Mouse (Mus musculus) liver (tissue): ENCODE data around the gene Tle4.

Experiments used
- DNase-seq: peaks from one replicate; pipeline ENCODE4 v3.0.0-alpha.2; 2020; ENCODE audit warnings: mixed read lengths

Tle4 gene

DNA sequence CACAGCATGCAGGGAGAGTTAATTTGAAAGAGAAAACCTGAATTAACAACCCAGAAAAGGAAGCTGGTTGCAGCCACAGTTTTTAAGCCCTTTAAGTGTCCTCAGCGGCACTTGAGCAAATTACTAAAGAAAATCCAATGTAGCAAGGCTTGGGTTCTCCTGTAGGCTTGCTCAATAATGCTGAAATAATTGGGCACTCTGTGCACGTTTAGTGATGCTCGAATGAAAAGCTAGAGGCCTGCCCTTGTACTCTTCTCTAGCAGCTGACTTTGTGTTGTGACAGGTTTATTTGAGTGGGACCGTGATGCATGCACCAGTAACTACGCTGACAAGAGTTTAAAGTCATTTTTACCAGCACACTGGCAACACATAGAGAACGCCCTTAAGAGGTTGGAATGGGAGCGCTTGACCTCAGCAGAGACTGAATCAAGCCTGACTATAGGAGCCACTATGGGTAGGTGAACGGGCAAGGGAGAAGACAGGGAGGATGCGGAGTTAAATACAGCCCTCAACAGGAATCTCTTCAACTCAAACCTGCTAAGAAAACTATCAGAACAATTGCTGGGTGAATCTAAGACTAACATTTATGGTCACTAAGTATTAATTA, 79.3 kb downstream of the Tle4 start:
- DNase-seq, result no peak

DNA sequence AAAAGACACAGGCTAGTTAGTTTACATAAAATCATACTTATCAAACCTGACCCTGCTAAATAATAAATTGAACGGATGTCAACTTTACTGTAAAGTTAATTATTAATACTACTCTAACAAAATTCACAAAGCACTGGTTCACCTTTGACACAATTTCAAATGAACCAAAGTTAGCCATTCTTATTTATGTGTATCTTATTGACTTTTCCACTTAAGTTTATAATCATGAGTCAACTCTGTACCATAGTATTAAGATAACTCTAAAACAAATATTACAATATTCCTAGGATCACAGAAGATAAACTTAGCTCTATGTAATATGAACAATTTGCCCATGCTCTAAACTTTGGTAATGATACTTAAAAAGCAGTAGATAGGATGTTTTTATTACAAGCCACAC, 81.4 kb downstream of the Tle4 start:
- no peak for DNase-seq

DNA sequence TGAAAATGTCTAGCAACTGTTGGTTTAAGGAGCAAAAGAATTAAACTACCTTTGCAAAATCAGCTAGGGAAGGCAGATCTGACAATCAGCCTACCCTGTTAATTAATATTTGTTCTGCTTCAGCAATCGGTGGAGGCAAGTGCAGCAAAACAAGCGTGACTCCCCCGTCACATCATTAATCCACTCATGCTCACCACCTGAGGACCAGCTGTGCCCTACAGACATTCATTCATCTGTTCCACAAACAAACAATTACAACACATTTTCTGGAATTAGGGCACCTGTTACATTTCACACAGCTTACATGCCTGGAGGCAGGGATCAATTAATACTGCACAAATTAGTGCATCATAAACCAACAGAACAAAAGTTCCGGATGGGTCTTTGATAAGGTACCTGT, 89.0 kb downstream of the Tle4 start:
- no peak for DNase-seq

DNA sequence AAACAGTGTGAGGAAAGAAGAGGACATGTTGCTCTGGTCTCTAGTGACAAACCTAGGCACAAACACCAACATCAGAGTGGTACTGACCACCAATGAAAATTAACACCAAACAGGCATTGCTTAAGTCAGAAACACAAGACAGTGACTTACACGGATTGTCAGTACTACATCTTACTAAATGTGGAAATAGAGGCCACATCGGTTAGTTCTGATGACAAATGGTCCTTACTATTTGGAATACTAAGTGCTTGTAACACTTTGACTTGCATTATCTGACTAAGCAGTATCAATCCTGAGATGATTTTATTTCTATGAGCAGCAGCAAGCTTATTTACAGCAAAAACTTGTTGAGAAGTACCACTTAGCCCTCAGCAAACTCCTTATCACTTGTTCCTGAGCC, 89.9 kb downstream of the Tle4 start:
- no peak for DNase-seq

DNA sequence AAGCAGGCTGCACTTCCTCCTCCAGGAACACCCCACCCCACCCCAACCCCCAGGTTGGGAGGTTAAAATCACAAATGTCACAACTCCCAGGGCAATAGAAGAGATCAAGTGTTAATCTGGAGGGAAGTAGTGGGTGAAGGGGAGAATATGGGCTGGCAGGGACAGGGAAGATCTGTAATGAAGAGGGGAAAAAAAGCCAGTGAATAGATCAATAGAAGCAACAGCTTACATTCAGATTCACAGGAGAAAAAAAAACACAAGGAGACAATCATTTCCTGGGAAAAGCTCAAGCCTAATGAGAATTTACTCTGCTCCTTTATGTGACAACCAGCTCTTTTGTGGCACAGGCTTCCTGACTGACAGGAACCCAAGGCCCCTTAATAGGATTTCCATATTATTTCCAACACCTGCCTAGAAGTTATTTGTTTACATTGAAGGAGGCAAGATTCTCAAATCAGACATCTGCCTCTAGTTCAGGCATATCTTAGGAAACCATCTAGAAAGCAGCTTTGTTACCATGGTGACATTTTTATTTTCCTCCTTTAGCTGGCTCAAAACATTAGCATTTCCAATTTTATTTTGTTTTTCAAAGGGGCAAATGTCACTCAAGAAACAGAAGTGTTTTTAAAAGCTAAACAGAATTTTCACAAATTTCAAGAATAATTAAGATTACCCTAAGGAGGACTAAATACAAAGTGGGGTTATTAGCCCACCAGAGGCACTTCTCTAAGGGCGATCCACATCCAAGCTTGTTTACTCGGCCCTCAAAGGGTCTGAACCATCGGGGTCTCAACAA, 90.8 kb downstream of the Tle4 start:
- DNase-seq, result no peak

DNA sequence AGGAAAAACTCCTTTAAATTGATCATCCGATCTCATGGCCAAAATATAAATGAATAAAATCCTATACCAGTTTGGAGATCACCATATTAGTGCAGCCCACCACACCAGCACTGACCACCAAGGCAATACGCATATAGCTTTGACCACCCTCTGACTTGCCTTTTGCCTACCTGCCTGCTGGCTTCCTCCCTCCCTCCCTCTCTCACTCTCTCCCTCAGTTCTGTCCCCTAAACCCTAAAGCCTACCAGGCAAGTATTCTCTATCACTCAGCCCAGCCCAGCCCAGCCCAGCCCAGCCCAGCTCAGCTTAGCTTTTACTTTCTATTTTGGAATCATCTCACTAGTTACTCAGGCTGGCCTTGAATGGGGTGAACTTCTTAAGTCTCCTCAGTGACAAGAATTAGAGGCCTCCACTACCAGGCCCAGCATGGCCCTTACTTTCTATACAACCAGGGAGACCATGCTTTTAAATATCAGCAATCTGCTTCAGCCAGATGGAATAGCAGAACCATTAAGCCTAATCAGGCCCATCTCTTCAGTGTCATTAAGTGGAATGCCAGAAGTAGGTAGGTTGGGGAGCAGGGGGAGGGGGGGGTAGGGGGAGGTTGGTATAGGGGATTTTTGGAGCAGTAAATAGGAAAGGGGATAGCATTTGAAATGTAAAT, 91.8 kb downstream of the Tle4 start:
- DNase-seq, result no peak

DNA sequence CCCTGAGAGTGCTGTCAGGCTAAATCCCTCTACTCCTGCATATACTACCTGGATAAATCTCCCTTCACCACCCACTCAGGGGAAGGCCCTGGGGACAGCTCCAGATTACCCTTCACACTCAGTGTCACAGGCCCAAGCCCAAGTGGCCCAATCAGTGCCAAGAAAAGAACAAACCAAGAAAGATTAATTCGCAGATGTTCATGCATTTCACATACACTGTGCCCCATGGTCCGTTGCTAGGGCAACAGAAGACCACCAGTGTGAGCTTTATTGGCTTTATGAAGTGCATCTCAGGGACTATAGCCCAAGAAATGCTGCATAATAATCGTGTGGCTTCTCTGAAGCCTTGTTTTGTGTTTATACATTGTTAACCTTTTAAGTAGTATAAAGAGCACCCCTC, 92.5 kb downstream of the Tle4 start:
- DNase-seq, result no peak

DNA sequence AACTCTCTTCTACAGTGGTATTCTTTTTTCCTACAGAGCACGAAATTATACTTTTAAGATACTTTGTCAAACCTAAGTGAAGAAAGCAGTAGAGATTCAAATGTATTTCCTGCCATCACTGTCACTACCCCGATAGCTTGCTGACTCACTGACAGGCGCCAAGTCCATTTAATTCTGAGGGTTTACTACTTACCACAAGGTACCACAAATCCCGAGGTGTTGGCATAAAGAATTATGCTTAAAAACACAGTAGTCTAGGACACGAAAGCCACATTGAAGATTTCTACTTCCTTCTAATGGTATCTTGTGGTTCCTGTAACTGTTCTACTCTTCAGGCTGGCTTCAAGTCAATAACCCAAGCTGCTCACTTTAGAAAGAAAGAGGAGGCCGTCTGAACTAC, 94.0 kb downstream of the Tle4 start:
- no peak for DNase-seq

DNA sequence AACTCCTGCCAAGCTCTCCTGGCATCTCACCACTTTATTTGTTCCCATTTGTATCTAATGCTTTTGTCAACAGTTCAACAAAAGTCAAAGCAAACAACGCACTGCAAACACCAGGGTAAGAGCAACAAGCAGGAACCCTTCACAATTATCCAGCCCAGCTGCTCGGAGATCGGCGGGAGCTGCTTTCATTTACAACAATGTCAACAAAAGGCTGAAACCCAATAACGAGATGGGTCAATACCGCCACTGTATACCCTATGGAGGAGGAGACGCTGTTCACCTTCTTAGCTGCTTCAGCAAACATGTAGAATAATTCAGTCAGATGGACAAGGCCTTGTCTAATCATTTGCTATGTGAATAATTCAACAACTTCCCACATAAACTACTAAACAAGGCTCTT, 95.6 kb downstream of the Tle4 start:
- DNase-seq, result no peak

DNA sequence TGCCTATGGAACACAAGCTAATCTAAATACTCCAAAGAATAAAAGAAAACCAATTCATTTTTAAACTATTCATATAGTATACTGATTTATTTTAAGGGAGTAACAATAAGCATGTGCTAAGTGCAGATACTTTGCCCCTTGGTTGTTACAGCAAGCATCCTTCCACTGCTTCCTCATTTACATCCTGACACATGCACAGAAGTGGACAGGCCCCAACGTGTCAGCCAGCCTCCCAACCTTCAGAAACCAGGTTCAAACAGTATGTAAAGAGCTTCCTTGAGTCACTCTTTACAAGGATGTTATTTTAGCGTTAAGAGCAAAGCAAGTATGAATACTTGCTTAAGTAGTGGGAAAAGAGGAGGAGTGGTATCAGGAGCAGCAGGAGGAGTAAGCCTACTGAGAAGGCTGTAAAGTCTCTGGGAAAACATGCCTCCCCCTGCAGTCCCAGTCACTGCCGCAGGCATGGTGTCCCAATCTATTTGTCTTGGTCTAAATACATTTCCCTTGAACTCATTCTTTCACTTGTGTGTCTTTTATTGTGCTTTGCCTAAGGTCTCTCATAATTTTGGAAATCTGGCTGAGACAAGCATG, 97.9 kb downstream of the Tle4 start:
- no peak for DNase-seq

DNA sequence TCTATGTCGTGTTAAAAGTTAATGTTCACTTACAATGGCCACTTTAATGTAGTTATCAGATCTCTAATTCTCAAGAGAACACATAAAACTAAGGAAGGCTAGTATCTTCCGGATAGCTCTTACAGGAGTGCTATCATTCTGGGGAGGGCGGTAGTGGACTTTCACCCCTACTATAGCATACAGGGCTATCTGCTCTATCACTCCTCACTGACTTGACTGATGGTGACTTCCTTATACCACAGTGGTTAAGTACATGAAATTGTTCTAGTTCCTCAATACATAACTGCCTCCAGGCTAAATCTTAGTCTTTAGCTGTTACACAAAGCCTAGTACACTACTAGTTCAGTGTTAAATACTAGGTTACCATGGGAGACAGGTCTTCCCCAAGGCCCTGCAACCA, 104.8 kb downstream of the Tle4 start:
- DNase-seq, result no peak

DNA sequence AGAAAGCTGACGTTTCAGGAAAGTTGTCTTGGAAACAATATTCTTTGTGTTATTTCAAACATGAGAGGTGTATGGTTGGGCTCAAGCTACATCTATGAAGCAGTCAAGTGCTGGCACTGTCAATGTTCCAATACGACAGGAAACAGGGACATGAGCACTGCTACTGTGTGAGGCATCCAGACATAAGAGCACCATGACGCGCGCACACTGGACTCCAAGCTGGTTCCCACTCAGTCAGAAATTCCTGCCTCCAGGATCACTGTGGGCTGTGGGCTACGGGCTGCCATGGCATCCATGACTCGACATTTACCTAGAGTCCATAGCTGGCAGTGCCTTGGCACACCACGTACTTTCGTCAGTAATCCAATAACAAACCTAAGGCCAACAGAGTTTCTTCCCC, 110.7 kb downstream of the Tle4 start:
- no peak for DNase-seq

DNA sequence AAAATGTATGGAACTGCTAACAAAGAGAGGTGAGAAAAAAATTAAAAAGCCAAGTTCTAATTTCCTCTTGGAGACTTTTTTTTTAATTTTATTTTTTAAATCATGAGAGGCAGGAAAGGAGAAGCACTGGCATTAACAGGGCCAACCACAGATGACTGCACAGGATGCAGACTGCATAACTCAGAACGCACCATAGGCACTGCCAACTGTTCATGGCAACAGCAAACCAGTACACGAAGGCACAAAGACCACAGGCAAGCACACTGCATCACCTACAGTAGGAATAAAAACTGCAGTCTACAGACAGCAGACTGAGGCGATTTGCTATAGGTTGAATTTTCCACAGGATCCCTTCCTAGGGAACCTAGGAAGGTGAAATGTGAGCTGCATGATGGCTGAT, 112.7 kb downstream of the Tle4 start:
- no peak for DNase-seq

DNA sequence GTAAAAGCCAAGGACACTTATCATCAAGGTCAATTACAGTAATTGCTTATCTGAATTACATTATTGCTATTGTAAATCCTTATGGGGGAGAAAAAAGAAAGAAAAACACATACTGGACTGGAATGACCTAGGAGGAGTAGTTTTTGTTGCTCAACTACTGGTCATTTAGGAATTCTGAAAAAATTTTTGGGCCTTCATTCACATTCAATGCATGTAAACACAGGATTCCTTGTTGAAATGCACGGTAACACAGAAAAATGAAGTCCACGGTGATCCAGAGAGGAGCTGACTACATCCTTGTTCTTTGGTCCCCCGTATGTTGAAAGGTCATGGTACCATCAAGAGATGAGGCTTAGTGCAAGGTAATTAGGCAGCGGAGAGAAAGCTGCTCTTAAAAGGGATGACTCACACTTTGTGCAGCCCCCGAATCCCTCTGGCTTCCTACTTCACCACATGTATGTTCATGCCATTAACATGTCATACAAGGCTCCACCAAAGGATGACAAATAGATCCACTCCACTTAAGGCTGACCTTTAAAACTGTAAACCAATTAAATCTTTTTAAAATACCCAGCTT, 115.2 kb downstream of the Tle4 start:
- no peak for DNase-seq

DNA sequence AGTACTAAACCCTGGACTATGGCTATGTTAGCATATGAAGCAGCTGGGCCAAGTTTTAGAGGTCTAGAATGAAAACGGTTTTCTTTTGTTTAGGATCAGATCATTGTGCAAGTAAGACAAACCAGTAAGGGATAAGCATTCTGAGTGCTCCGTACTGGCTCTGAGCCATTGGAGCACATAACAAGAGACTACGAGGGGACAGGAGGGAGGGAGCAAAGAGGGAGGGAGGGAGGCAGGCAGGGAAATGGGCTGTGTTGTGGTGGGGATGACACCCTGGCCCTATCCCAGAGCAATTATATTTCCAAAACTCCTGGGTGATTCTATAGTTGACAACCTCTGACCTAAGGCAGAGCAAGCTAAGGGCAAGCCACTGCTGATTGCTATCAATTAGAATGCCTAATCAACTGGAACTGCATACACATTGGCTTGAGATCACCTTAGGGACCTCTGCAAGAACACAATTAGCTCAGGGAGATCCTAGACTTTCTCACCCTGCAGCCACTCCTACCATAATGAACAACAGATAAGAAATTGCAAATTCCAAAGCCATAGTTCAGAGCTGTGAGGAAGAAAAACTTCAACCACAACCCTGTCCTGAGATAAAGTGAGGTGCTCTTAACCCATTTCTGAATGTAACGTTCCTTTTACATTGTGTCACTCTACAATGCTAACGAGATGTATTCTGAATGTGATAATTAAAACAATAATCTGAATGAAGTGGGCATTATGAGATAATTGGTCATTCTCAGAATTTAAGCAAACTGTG, 115.9 kb downstream of the Tle4 start:
- no peak for DNase-seq

DNA sequence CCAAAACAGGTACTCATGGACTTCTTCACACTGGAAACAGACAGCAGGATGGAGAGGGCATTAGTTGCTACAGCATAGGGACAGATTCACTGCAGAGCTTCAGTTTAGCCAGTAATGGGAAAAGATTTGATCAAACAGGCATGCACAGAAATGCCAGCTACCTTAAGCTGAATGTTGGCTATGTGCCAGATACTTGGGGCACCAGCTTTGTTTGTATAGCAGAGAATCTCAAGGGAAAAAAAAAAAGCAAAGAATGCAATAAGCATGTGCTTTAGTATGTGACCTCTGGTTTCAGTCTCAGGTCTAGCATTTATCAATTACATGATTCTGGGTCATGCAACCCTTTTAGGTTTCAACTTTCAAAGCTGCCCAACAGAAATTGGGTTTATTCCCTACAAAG, 118.1 kb downstream of the Tle4 start:
- no peak for DNase-seq

DNA sequence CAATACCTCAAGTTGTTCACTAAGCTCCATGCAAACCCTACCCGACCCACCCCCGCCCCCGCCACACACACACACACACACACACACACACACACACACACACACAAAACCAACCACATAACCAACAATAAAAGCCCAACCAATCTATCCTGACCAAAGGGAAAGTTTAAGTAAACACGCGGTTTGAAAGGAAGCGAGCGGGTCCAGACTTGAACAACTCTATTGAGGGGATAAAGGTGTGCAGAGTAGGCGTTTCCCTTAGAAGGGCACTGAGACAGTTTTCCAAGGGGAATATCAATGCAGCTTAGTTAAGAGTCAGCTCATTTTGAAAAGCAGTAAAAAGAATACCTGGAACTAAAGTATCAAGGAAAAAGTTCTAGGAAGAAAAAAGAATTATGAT, 128.5 kb downstream of the Tle4 start:
- no peak for DNase-seq

DNA sequence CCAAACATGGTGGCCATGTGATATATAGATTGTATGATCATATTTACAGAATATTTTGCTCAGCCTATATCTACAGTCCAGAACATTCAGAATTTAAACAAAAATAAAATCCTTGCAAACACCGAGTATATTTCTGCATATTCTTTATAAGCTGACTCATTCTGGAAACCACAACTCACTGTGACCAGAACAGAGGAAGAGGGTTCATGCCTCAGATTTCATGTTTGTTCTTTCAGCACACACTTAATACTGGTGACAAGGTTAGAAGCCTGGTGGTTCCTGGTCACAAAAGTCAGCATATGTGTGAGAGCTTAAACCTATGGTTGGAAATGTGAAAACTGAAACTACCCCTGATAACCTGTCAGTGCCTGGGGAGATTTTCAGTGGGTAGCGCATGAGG, 129.1 kb downstream of the Tle4 start:
- DNase-seq, result no peak

DNA sequence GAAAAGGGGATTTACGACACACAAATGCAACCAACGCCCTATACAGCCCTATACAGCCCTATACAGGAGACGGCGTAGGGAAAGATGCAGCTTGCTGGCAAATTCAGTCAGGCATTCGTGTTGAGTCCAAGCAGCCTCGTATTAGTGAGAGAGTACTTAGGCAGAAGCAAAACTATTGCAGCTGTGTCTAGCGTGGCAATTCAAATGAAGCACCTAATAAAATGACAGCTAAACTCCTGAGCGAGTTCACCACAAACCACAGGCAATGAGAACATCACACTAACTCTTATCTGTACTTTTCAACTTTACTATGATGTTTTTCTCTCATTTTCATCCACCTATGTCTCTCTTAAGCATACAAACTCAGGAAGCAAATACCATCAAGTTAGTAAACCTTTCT, 131.8 kb downstream of the Tle4 start:
- DNase-seq, result no peak

DNA sequence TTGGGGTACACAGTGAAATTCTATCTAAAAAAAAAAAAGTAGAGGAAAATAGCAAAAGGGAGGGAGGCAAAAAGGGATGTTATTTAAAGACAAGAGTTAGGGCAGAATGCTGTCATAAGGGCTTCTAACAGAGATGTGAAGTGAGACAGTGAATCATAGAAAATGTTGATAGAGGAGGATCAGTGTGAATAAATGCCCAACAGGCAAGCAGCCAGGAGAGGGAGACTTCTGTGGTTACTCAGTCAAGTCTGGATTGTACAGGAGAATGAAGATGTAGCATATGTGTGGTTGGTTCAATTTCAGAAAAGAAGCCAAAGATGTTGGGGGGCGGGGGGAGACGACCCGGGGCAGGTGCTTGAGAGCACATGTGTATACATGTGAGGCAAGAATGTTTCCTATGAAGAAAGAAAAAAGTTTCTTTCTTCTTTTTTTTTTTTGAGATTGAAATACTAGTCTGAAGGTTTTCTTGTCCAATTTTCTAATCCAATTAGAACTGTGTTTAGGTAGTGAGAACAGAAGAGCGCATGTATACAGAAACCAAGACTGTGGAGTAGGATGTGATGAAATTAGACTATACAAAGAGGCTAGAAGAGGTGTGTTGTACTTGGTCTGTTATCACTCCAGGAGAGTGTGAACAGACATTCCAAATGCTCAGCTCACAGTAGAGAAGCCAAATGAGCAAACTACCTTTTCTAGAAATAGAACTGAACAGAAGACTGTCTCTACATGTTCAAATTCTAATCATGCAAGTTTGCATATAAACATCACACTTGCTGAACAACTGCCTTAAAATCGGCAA, 134.4 kb downstream of the Tle4 start:
- DNase-seq, result no peak

DNA sequence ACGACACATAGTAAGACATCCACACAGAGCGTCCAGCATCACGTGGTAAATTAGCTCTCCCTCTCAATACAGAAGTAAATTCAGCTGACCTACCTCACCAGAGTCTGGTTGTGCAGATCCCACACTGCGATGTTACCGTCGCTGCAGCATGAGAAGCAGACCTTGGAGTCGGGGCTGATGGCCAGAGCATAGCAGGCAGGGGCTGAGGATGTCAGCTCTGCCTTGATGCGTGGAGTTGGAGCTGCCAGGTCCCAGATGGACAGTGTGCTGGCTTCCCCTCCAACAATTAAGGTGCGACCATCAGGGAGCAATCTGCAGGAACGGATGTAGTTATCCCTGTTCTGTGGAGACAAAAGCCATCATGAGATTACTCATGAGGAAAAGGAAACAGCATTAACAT, 144.4 kb downstream of the Tle4 start:
- DNase-seq, result no peak

DNA sequence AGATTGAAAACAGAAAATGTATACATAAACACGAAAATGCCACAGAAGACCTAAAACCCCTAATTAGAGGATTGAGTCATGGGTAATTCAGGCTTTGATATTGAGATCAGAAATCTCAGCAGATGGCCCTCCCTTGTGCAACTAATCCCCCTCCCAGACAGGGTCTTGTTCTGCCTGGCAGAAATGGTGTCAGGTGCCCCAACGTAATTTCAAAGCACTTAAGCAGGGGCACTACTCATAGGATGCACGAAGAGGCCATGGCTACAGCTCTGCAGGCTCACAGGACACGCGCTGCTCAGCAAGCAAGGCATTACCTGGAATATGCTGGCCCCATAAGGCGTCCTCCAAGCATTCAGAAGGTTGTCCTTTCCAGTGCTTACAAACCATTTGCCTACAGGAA, 146.5 kb downstream of the Tle4 start:
- DNase-seq, result no peak
